Mouse (Mus musculus) CH12.LX (cell line): ENCODE data around the gene Irf2bp2. TPM values are rescaled to one million over a fixed set of nuclear protein-coding genes. Genes with fewer than 3 reads are reported as not detected.
A peak's percentile ranks its signal among the peaks of the same experiment; 100 is the strongest.

Experiments
- DNase-seq: peaks from one replicate; pipeline ENCODE4 v3.0.0-alpha.2; 2013; ENCODE audit errors: extremely low read depth
- H3K27ac ChIP-seq: 2 replicates; pipeline ENCODE4 v1.5.1; 2012; ENCODE audit warnings: low read depth, mild to moderate bottlenecking, control low read depth, moderate library complexity; ENCODE audit not compliant: insufficient read depth
- H3K27me3 ChIP-seq: replicated peaks from 2 replicates; pipeline ENCODE3; 2012; ENCODE audit warnings: inconsistent platforms
- H3K36me3 ChIP-seq, 2 experiments: replicated peaks in 1 of 2; 2 replicates each; pipeline versions ENCODE3 to v1.6.1; 2012; ENCODE audit warnings: inconsistent platforms in 1 of 2, low read length in 1 of 2, mild to moderate bottlenecking in 1 of 2, mixed read lengths in 1 of 2, moderate library complexity in 1 of 2; ENCODE audit not compliant: control insufficient read depth in 1 of 2, insufficient read depth in 1 of 2
- H3K4me1 ChIP-seq, 2 experiments: 2 replicates each; pipeline ENCODE4 v1.6.1; 2012; ENCODE audit warnings: inconsistent platforms in 1 of 2, moderate library complexity in 1 of 2; ENCODE audit not compliant: insufficient read depth in 2 of 2, control insufficient read depth in 1 of 2
- H3K4me2 ChIP-seq: 2 replicates; pipeline ENCODE4 v1.6.1; 2012; ENCODE audit warnings: low read depth, mild to moderate bottlenecking, control low read depth; ENCODE audit not compliant: poor library complexity, insufficient read depth, severe bottlenecking
- H3K4me3 ChIP-seq, 3 experiments: fragments of 150-350 bp in 1 of 3; sonication (generic) in 1 of 3; replicated peaks in 1 of 3; 2 replicates each; pipeline versions ENCODE3 to v1.5.1; 2011 to 2012; ENCODE audit warnings: low read depth in 2 of 3, low read length in 2 of 3, mild to moderate bottlenecking in 2 of 3, moderate library complexity in 2 of 3, control low read depth in 1 of 3, improper control_type of control experiment in 1 of 3, inconsistent platforms in 1 of 3, mixed read lengths in 1 of 3; ENCODE audit not compliant: poor library complexity in 1 of 3
- H3K79me2 ChIP-seq: replicated peaks from 2 replicates; pipeline ENCODE4 v1.6.1; 2012; ENCODE audit warnings: mild to moderate bottlenecking, moderate library complexity; ENCODE audit not compliant: control insufficient read depth, poor library complexity, insufficient read depth, severe bottlenecking; ENCODE audit errors: extremely low read depth
- H3K9ac ChIP-seq: 2 replicates; pipeline ENCODE4 v1.6.1; 2012; ENCODE audit warnings: low read depth, mild to moderate bottlenecking, control low read depth, moderate library complexity; ENCODE audit not compliant: insufficient read depth
- H3K9me3 ChIP-seq: replicated peaks from 2 replicates; pipeline ENCODE3; 2012; ENCODE audit warnings: low read length, inconsistent platforms, mixed read lengths
- BHLHE40 ChIP-seq: IDR thresholded peaks from 2 replicates; pipeline ENCODE4 v1.6.1; 2011; ENCODE audit warnings: mild to moderate bottlenecking, low read depth, low read length, improper control_type of control experiment
- EP300 ChIP-seq: IDR thresholded peaks from 2 replicates; pipeline ENCODE4 v1.6.1; 2011; ENCODE audit warnings: low read length, improper control_type of control experiment
- ETS1 ChIP-seq: conservative IDR thresholded peaks from 2 replicates; pipeline ENCODE4 v1.6.1; 2012; ENCODE audit warnings: low read depth, mild to moderate bottlenecking, inconsistent platforms, low read length, improper control_type of control experiment, moderate library complexity
- IRF4 ChIP-seq: IDR thresholded peaks from 2 replicates; pipeline ENCODE4 v1.6.1; 2014; ENCODE audit warnings: low read depth, mild to moderate bottlenecking, inconsistent platforms, low read length, improper control_type of control experiment
- KAT2A ChIP-seq: IDR thresholded peaks from 2 replicates; pipeline ENCODE4 v1.6.1; 2012; ENCODE audit warnings: low read length, improper control_type of control experiment, inconsistent platforms; ENCODE audit not compliant: insufficient replicate concordance
- MAZ ChIP-seq: IDR thresholded peaks from 2 replicates; pipeline ENCODE4 v1.6.1; 2012; ENCODE audit warnings: low read depth, mild to moderate bottlenecking, inconsistent platforms, low read length, improper control_type of control experiment, moderate library complexity
- MXI1 ChIP-seq: IDR thresholded peaks from 2 replicates; pipeline ENCODE4 v1.6.1; 2011; ENCODE audit warnings: mild to moderate bottlenecking, low read depth, low read length, improper control_type of control experiment
- MYC ChIP-seq: IDR thresholded peaks from 2 replicates; pipeline ENCODE4 v1.6.1; 2011; ENCODE audit warnings: low read depth, mild to moderate bottlenecking, improper control_type of control experiment, low read length
- POLR2A ChIP-seq: IDR thresholded peaks from 2 replicates; pipeline ENCODE4 v1.6.1; 2011; ENCODE audit warnings: low read depth, mild to moderate bottlenecking, improper control_type of control experiment, low read length
- SMC3 ChIP-seq: IDR thresholded peaks from 2 replicates; pipeline ENCODE4 v1.6.1; 2011; ENCODE audit warnings: low read depth, low read length, improper control_type of control experiment
- TBP ChIP-seq: conservative IDR thresholded peaks from 2 replicates; pipeline ENCODE4 v1.6.1; 2011; ENCODE audit warnings: low read depth, low read length, improper control_type of control experiment
- TCF12 ChIP-seq: IDR thresholded peaks from 2 replicates; pipeline ENCODE4 v1.6.1; 2014; ENCODE audit warnings: low read depth, mild to moderate bottlenecking, inconsistent platforms, low read length, improper control_type of control experiment
- UBTF ChIP-seq: IDR thresholded peaks from 2 replicates; pipeline ENCODE4 v1.6.1; 2012; ENCODE audit warnings: low read depth, mild to moderate bottlenecking, inconsistent platforms, low read length, improper control_type of control experiment, moderate library complexity
- USF1 ChIP-seq: IDR thresholded peaks from 2 replicates; pipeline ENCODE4 v1.6.1; 2014; ENCODE audit warnings: low read depth, mild to moderate bottlenecking, inconsistent platforms, low read length, improper control_type of control experiment
- ZC3H11A ChIP-seq: IDR thresholded peaks from 2 replicates; pipeline ENCODE4 v1.6.1; 2012; ENCODE audit warnings: low read depth, mild to moderate bottlenecking, inconsistent platforms, low read length, improper control_type of control experiment
- dilution Hi-C: fragments of 300-500 bp; cut with MboI; formaldehyde crosslinking; loops from 2 replicates; pipeline ENCODE4 v1.14.3; 2020; ENCODE audit warnings: low sequenced_read_pairs; ENCODE audit not compliant: extremely low pct_unique_long_range_greater_than_20kb, extremely low pct_ligation_motif_present
- in situ Hi-C: fragments of 300-500 bp; cut with MboI; formaldehyde crosslinking; loops from 3 replicates; pipeline ENCODE4 v1.14.3; 2019; ENCODE audit warnings: low sequenced_read_pairs, low pct_ligation_motif_present, low pct_unique_long_range_greater_than_20kb, mixed read lengths
- polyA plus RNA-seq: library from polyadenylated mRNA; unstranded; fragments of >175 nt; gene quantifications from 2 replicates; pipeline ENCODE4 v1.2.1, GENCODE M21; 2012; ENCODE audit warnings: low read depth; ENCODE audit not compliant: insufficient read length
- total RNA-seq, 2 experiments: library from RNA; depleted of rRNA; stranded (reverse); fragments of 300-350 nt in 1 of 2; fragments of >200 nt in 1 of 2; gene quantifications; 2 replicates each; pipeline ENCODE4 v1.2.3; 2012 to 2014

The Irf2bp2 gene
- total and polyA plus RNA-seq, 3 experiments = 19.9 to 31.2 (median 28.6) TPM

- 0 out of 2 replicates have a peak, but pooled peaks have one; percentile 21 for TF ChIP-seq ETS1
- no peak for TF ChIP-seq MYC
- peak; percentile 42 for TF ChIP-seq BHLHE40
- in situ Hi-C loops (no loop called here), dilution Hi-C loops (no loop called here)
- no peak for DNase-seq
- H3K27me3 ChIP-seq = no peaks in the 10 kb centered on the region
- peaks cover 11 to 37% of the 10 kb centered on the region in 2 experiments for H3K4me1 ChIP-seq
- no peak overlapping the region for H3K4me2 ChIP-seq
- H3K9me3 ChIP-seq = peaks cover 11% of the 10 kb centered on the region
- no peak overlapping the region for H3K27ac ChIP-seq
- H3K9ac ChIP-seq = no peak overlapping the region
- no peaks in the 10 kb centered on the region for H3K36me3 ChIP-seq
- no peaks in the 10 kb centered on the region for H3K79me2 ChIP-seq
- no peak overlapping the region for H3K4me3 ChIP-seq
Observed at GRCm38 (mm10) chr8:126576919-126577318, 16.9 kb downstream of the Irf2bp2 start.

- dilution Hi-C loops (no loop called here), in situ Hi-C loops (no loop called here)
- no peak overlapping the region for H3K4me3 ChIP-seq
- no peaks in the 10 kb centered on the region for H3K36me3 ChIP-seq
- H3K9me3 ChIP-seq = peaks cover 5% of the 10 kb centered on the region
- no peak for DNase-seq
- TF ChIP-seq ZC3H11A = no peak
- TF ChIP-seq SMC3 = no peak
- no peak overlapping the region for H3K27ac ChIP-seq
- no peak overlapping the region for H3K9ac ChIP-seq
- H3K4me2 ChIP-seq = no peak overlapping the region
- H3K79me2 ChIP-seq = no peaks in the 10 kb centered on the region
- no peaks in the 10 kb centered on the region for H3K27me3 ChIP-seq
- peaks cover 15 to 31% of the 10 kb centered on the region in 2 experiments for H3K4me1 ChIP-seq
Observed at GRCm38 (mm10) chr8:126576086-126576485, 17.7 kb downstream of the Irf2bp2 start.

DNA sequence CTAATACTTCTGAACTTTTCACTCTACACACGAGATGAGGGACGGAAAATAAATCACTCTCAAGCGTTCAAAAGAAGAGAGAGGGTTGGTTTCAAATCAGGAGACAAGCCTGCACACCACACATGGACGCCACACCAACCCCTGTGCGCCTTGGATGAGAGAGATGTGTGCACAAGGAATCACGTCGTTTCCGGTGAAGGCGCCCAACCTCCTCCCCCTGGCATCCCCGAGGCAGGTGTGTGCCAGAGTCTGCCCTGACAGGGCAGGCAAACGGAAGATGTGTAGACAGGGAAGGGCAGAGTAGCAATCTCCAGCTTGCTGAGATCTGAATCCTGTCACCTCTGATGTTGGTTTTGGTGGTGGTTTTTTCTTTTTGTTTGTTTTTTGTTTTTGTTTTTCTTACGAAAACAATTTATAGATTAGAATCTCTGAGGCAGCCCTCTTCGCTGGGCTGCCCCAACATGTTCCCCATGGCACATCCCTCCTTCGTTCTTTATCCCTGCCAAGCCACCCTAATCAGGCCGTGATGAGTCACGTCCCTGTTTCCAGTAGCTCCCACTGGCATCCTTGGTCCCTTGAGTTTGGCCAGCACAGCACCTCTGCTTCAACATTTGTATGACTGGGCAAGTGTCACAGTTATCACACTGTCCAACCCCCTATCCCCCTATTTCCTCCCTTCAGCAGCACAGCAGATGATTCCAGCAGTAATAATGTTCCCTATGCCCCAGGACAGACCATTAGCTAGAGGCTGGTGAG lies 18.7 kb downstream of the Irf2bp2 start:
- Histone ChIP-seq H3K27ac (no peak overlapping the region), H3K79me2 (no peaks in the 10 kb centered on the region), H3K4me1 (peaks cover 14 to 25% of the 10 kb centered on the region in 2 experiments), H3K27me3 (no peaks in the 10 kb centered on the region), H3K9ac (no peak overlapping the region), H3K9me3 (peaks cover under 1% of the 10 kb centered on the region), H3K4me3 (no peak overlapping the region), H3K36me3 (no peaks in the 10 kb centered on the region), H3K4me2 (no peak overlapping the region)
- TF ChIP-seq KAT2A (no peak), USF1 (no peak), UBTF (no peak), SMC3 (no peak), MAZ (no peak), EP300 (no peak), TBP (no peak), TCF12 (no peak), MXI1 (no peak), POLR2A (no peak), IRF4 (no peak)
- dilution Hi-C loops (no loop called here), in situ Hi-C loops (no loop called here)
- DNase-seq = no peak
